In genomic region chr13:93939363-93940127, GRCm38 (mm10) we compare ENCODE assay signal across 9 mouse cellular contexts.
DNase-seq lines count a peak whose midpoint lies in the region; ATAC-seq and TF ChIP-seq lines count a peak whose summit lies in the region.
"Had no signal": no experiment of that assay in that cellular context is flagged by ENCODE, and none has a peak within 500 bp of the region (broad histone marks: within the 10 kb centered on the region; RNA-seq: fewer than 3 reads in every experiment).

No protein-coding gene starts in this region.

- peaks cover 25% of the 10 kb centered on the region for H3K4me1 ChIP-seq in embryonic facial prominence, embryonic 13.5 days
- peaks cover 16% of the 10 kb centered on the region for H3K4me1 ChIP-seq in embryonic facial prominence, embryonic 10.5 days
- H3K4me1 ChIP-seq in heart, embryonic 16.5 days (ENCODE audit: control insufficient read depth, insufficient read depth, low read length), result peaks cover 10% of the 10 kb centered on the region
- no peaks in the 10 kb centered on the region for H3K4me1 ChIP-seq in lung, postnatal 0 days (ENCODE audit: insufficient read depth, low read depth, low read length)
- H3K4me1 ChIP-seq in midbrain, embryonic 13.5 days (replicated peaks), result no peaks in the 10 kb centered on the region

- WGBS in embryonic facial prominence, embryonic 13.5 days, result 55% methylated on average over 6 of the region's 6 CpGs
- 83% methylated on average over 6 of the region's 6 CpGs for WGBS in embryonic facial prominence, embryonic 10.5 days
- WGBS in heart, embryonic 16.5 days, result 49% methylated on average over 6 of the region's 6 CpGs
- WGBS in lung, postnatal 0 days, result 32% methylated on average over 6 of the region's 6 CpGs
- 82% methylated on average over 6 of the region's 6 CpGs for WGBS in midbrain, embryonic 13.5 days

- no peak overlapping the region for H3K4me3 ChIP-seq in embryonic facial prominence, embryonic 13.5 days
- H3K4me3 ChIP-seq in embryonic facial prominence, embryonic 10.5 days, result no peak overlapping the region
- H3K4me3 ChIP-seq in heart, embryonic 16.5 days (ENCODE audit: low read length), result no peak overlapping the region
- no peak overlapping the region for H3K4me3 ChIP-seq in lung, postnatal 0 days (ENCODE audit: low read depth, low read length)
- H3K4me3 ChIP-seq in midbrain, embryonic 13.5 days (replicated peaks), result no peak overlapping the region

- no peak overlapping the region for H3K4me2 ChIP-seq in embryonic facial prominence, embryonic 13.5 days
- H3K4me2 ChIP-seq in heart, embryonic 16.5 days (ENCODE audit: low read depth, low read length), result no peak overlapping the region
- no peak overlapping the region for H3K4me2 ChIP-seq in lung, postnatal 0 days (replicated peaks; ENCODE audit: low read depth, low read length)
- H3K4me2 ChIP-seq in midbrain, embryonic 13.5 days (replicated peaks), result no peak overlapping the region

- H3K36me3 ChIP-seq in embryonic facial prominence, embryonic 13.5 days, result no peaks in the 10 kb centered on the region
- no peaks in the 10 kb centered on the region for H3K36me3 ChIP-seq in embryonic facial prominence, embryonic 10.5 days (replicated peaks)
- H3K36me3 ChIP-seq in heart, embryonic 16.5 days (ENCODE audit: control insufficient read depth, insufficient read depth), result no peaks in the 10 kb centered on the region
- H3K36me3 ChIP-seq in lung, postnatal 0 days (ENCODE audit: insufficient read depth, low read length), result no peaks in the 10 kb centered on the region
- H3K36me3 ChIP-seq in midbrain, embryonic 13.5 days, result no peaks in the 10 kb centered on the region

- no peak; the same call in 1 of the 2 replicates for TF ChIP-seq CTCF in lung, postnatal 0 days (IDR thresholded peaks at IDR 0.05)

- DNase-seq in embryonic facial prominence, embryonic 10.5 days (ENCODE audit: low spot score), result no peak
- DNase-seq in adrenal gland, postnatal 25 days, result peak; percentile 46
- DNase-seq in lung, postnatal 0 days (ENCODE audit: low spot score), result peak; percentile 94
- DNase-seq in embryo, embryonic 10.5 days (ENCODE audit: low spot score), result no peak
- DNase-seq in retina, embryonic 14.5 days (ENCODE audit: low spot score), result no peak

- H3K27me3 ChIP-seq in embryonic facial prominence, embryonic 13.5 days, result no peaks in the 10 kb centered on the region
- H3K27me3 ChIP-seq in embryonic facial prominence, embryonic 10.5 days (replicated peaks; ENCODE audit: low read depth, poor library complexity, severe bottlenecking), result no peaks in the 10 kb centered on the region
- no peaks in the 10 kb centered on the region for H3K27me3 ChIP-seq in heart, embryonic 16.5 days (ENCODE audit: control insufficient read depth, insufficient read depth, low read length)
- no peaks in the 10 kb centered on the region for H3K27me3 ChIP-seq in lung, postnatal 0 days (replicated peaks; ENCODE audit: insufficient read depth, low read length)
- H3K27me3 ChIP-seq in midbrain, embryonic 13.5 days, result no peaks in the 10 kb centered on the region
- H3K27me3 ChIP-seq: CH12.LX had no signal

- ATAC-seq in embryonic facial prominence, embryonic 13.5 days (ENCODE audit: insufficient number of reproducible peaks, insufficient read depth, low FRiP score, low TSS enrichment, low read depth), result no peak
- 0 out of 2 replicates have a peak, but pooled peaks have one; percentile 46 for ATAC-seq in heart, embryonic 16.5 days (replicated peaks; ENCODE audit: extremely low read depth, insufficient read depth, low FRiP score)
- peak; percentile 77 for ATAC-seq in lung, postnatal 0 days
- no peak for ATAC-seq in midbrain, embryonic 13.5 days

- no peaks in the 10 kb centered on the region for H3K9me3 ChIP-seq in embryonic facial prominence, embryonic 13.5 days
- no peaks in the 10 kb centered on the region for H3K9me3 ChIP-seq in embryonic facial prominence, embryonic 10.5 days
- H3K9me3 ChIP-seq in heart, embryonic 16.5 days (replicated peaks; ENCODE audit: control insufficient read depth, low read length), result no peaks in the 10 kb centered on the region
- no peaks in the 10 kb centered on the region for H3K9me3 ChIP-seq in lung, postnatal 0 days (ENCODE audit: low read length)
- no peaks in the 10 kb centered on the region for H3K9me3 ChIP-seq in midbrain, embryonic 13.5 days

- H3K27ac ChIP-seq in embryonic facial prominence, embryonic 13.5 days, result peak overlapping the region; percentile 41; the same call in 1 of the 2 replicates
- no peak overlapping the region for H3K27ac ChIP-seq in embryonic facial prominence, embryonic 10.5 days (replicated peaks)
- H3K27ac ChIP-seq in heart, embryonic 16.5 days (ENCODE audit: low read length), result peak overlapping the region; percentile 39
- peak overlapping the region; percentile 76 for H3K27ac ChIP-seq in lung, postnatal 0 days (ENCODE audit: low read length)
- H3K27ac ChIP-seq in midbrain, embryonic 13.5 days, result no peak overlapping the region

- no peak; the same call in 1 of the 2 replicates for TF ChIP-seq EP300 in lung, postnatal 0 days (IDR thresholded peaks at IDR 0.05)

- H3K9ac ChIP-seq in embryonic facial prominence, embryonic 13.5 days, result no peak overlapping the region
- no peak overlapping the region for H3K9ac ChIP-seq in heart, embryonic 16.5 days (ENCODE audit: low read length)
- H3K9ac ChIP-seq in lung, postnatal 0 days (replicated peaks; ENCODE audit: low read depth), result no peak overlapping the region
- no peak overlapping the region for H3K9ac ChIP-seq in midbrain, embryonic 13.5 days (replicated peaks)

Comparison
In these comparisons a context has a peak if more than half of its experiments do, and no peak if none do; other contexts are left out.
1. H3K27ac ChIP-seq: peak in embryonic facial prominence, embryonic 13.5 days (single experiment), heart, embryonic 16.5 days (single experiment) and lung, postnatal 0 days (single experiment); none in embryonic facial prominence, embryonic 10.5 days (single experiment) and midbrain, embryonic 13.5 days (single experiment).
2. ATAC-seq: peak in heart, embryonic 16.5 days (single experiment) and lung, postnatal 0 days (single experiment); none in embryonic facial prominence, embryonic 13.5 days (single experiment) and midbrain, embryonic 13.5 days (single experiment).
3. DNase-seq: peak in adrenal gland, postnatal 25 days (single experiment) and lung, postnatal 0 days (single experiment); none in embryonic facial prominence, embryonic 10.5 days (single experiment), embryo, embryonic 10.5 days (single experiment) and retina, embryonic 14.5 days (single experiment).